Mouse (Mus musculus): ENCODE results near the gene Fry. TPM values are rescaled to one million over a fixed set of nuclear protein-coding genes. Genes with fewer than 3 reads are reported as not detected.

Gene Fry
- polyA plus RNA-seq (2012; rRNA removed), result 58.7 and 62.0 TPM in 2 replicates

DNA sequence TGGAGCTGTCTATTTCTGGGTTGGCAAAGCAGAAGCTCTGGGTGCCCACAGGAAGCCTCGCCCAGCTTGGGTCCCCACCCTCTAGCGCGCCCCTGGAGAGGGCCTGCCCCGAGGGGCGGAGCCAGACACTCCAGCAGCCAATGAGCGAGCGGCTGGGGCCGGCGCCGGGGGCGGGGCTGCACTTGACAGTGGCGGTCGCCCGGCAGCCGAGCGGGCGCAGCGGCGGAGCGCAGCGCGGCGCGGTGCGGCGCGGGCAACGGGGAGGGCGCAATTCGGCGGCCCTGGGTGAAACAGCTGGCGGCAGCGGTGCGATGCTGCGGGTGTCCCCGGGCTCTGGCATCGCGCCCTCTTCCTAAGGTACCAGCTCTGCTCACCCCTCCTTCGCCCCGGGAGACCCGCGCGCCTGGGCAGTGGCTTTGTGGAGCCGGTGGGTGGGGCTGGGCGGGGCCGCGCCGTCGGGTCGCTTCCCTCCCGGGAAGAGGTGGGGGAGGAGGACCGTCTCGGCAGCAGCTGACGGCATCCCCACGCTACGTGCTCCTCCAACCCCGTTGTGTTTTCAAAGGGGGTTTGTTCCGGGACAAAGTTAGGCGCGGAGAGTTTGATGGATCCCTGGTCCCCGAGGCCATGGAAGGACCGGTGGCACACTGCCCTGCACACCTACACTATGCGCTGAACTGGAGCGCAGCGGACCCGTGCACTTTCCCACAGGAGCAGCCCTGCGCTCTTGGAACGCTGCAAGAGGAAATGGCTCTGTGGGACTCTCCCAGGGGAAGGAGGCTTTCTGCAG, at the start of gene Fry:
TSS of gene Fry (plus strand) at position 191 of the 787 bp plus-strand sequence.

DNA sequence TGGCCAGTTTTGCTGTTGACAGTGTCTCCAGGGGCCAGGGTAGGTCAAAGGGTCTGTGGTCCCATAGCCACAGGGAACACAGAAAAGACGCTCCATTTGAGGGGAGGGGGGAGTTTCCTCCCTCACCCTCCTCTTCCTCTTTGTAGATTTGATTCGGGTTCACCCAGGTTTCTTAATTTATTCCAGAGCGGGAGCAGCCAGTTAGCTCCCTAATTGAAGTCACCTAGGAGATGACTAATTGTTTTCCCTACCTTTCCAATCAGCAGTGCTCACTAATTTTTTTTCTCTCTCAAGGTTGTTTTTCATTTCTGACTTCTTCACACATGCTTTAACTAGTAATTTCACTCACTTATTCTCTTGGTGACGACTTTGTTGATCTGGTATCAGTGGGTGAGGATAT, 399.6 kb downstream of the Fry start, which contains the start of gene Zar1l:
TSS of gene Zar1l (minus strand) at position 101 of the 400 bp plus-strand sequence.

DNA sequence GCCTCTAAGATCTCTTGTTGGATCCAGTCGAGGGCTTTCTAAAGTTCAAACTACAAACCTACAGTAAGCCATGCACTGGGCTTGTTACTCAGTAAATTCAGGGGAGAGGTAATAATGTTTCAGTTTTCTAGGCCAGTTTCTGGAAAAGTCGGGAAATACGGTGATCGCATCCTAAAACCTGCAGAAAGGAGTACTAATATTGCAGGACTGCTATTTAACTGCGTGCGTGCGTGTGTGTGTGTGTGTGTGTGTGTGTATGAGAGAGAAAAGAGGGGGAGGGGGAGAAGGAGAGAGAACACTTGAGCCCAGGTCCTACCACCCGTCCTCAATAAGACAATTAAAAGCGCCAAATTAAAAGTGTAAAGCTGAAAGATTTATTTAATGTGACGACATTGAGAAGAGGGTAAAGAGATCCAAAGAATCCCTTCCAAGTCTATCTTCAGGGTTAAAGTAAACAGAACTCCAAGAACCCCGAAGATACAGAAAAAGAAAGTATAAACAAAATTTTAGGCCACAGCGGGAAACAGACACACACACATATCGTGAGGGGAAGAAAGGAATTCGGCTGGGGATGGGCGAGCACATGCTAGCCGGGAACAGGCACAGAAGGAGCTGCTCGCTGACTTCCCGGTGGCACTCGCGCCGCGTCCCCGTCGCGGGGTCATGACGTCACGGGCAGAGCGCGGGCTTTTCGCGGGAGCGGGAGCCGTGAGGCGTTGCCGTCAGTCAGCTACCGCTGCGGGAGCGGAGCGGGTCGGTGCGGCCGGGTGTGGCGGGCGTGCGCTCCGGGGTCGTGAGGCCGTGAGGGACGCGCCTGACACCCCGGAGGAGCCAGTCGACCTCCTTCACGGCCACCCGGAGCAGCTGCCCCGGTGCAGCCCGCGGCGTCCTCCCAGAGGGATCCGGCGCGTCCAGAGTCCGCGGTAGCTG, 403.8 kb downstream of the Fry start, which contains the start of gene Brca2:
TSS of gene Brca2 (plus strand) at position 694 of the 930 bp plus-strand sequence.

Other genes starting within 250 kb of the Fry start
- gene Rxfp2, start 100.0 kb upstream of the Fry start, polyA plus RNA-seq (2012; rRNA removed), result 1.2 and 1.5 TPM in 2 replicates

Measured in central nervous system, embryonic 18 days (tissue).